In genomic region chr2:178507379-178508014, GRCm38 (mm10) we compare ENCODE assay signal across 8 mouse cellular contexts.
DNase-seq lines count a peak whose midpoint lies in the region; ATAC-seq and TF ChIP-seq lines count a peak whose summit lies in the region.

No protein-coding gene starts in this region.

- H3K9ac ChIP-seq in midbrain, embryonic 15.5 days = no peak overlapping the region

- intact Hi-C loops in left cerebral cortex, postnatal 36 days (cut with DNase I) = loop anchor here (10.0 kb wide), 1 partner anchor 1367 kb away; no protein-coding TSS in a partner anchor

- H3K4me3 ChIP-seq in cerebellum, adult 2 months (replicated peaks; ENCODE audit: insufficient read depth, low read depth, low read length) = no peak overlapping the region
- H3K4me3 ChIP-seq in midbrain, embryonic 15.5 days = no peak overlapping the region
- H3K4me3 ChIP-seq in spleen, adult 2 months (ENCODE audit: extremely low read depth, insufficient read depth, insufficient read length) = no peak overlapping the region

- no peaks in the 10 kb centered on the region for H3K9me3 ChIP-seq in midbrain, embryonic 15.5 days

- 38% methylated on average over 6 of the region's 6 CpGs for WGBS in cerebellum, adult 2 months
- WGBS in midbrain, embryonic 15.5 days = 39% methylated on average over 6 of the region's 6 CpGs
- WGBS in spleen, adult 2 months = 52% methylated on average over 6 of the region's 6 CpGs

- TF ChIP-seq POLR2A in cerebellum, adult 2 months (IDR thresholded peaks at IDR 0.05; ENCODE audit: borderline replicate concordance, insufficient read depth, low read length) = no peak
- TF ChIP-seq POLR2A in spleen, adult 2 months (IDR thresholded peaks at IDR 0.05; ENCODE audit: low read depth, low read length) = no peak

- no peaks in the 10 kb centered on the region for H3K36me3 ChIP-seq in midbrain, embryonic 15.5 days (replicated peaks)
- no peaks in the 10 kb centered on the region for H3K36me3 ChIP-seq in spleen, adult 2 months (ENCODE audit: control insufficient read depth, insufficient read depth, low read length)

- H3K27me3 ChIP-seq in cerebellum, adult 2 months (ENCODE audit: control insufficient read depth, insufficient read depth, low read length) = no peaks in the 10 kb centered on the region
- no peaks in the 10 kb centered on the region for H3K27me3 ChIP-seq in midbrain, embryonic 15.5 days (replicated peaks)
- no peaks in the 10 kb centered on the region for H3K27me3 ChIP-seq in spleen, adult 2 months (ENCODE audit: control insufficient read depth, insufficient read depth, low read length)

- peak; percentile 95 for TF ChIP-seq CTCF in cerebellum, adult 2 months (IDR thresholded peaks at IDR 0.05; ENCODE audit: borderline replicate concordance, insufficient read depth, low read depth, low read length)
- TF ChIP-seq CTCF in spleen, adult 2 months (IDR thresholded peaks at IDR 0.05; ENCODE audit: extremely low read depth, insufficient read depth, insufficient read length, insufficient replicate concordance) = peak; percentile 89; the same call in 1 of the 2 replicates

- H3K4me1 ChIP-seq in cerebellum, adult 2 months (ENCODE audit: control insufficient read depth, insufficient read depth, low read length) = no peaks in the 10 kb centered on the region
- peaks cover 6% of the 10 kb centered on the region for H3K4me1 ChIP-seq in midbrain, embryonic 15.5 days
- peaks cover 12% of the 10 kb centered on the region; the same call in 1 of the 2 replicates for H3K4me1 ChIP-seq in spleen, adult 2 months (ENCODE audit: control insufficient read depth, insufficient read depth, insufficient read length)

- DNase-seq in gastrocnemius, adult 18-20 months (ENCODE audit: low spot score) = peak; percentile 59
- no peak for DNase-seq in gastrocnemius, postnatal 25 days
- DNase-seq in cerebellum, adult 2 months = peak; percentile 56 to 80
- peak; percentile 47 to 86 for DNase-seq in frontal cortex, postnatal 14 days (ENCODE audit: low spot score in 2 of 2)
- DNase-seq in kidney, adult 18-20 months = peak; percentile 74
- DNase-seq in left cerebral cortex, postnatal 36 days (ENCODE audit: low spot score in 2 of 2) = peak; percentile 72 to 74
- DNase-seq in spleen, adult 2 months (ENCODE audit: low read depth in 1 of 2, low spot score in 2 of 2) = peak; percentile 45 to 71

- ATAC-seq in midbrain, embryonic 15.5 days (replicated peaks) = peak; percentile 74

- no peak overlapping the region for H3K27ac ChIP-seq in cerebellum, adult 2 months (ENCODE audit: insufficient read depth, low read length)
- H3K27ac ChIP-seq in midbrain, embryonic 15.5 days = peak overlapping the region; percentile 17; the same call in 1 of the 2 replicates
- H3K27ac ChIP-seq in spleen, adult 2 months (ENCODE audit: insufficient read depth, low read length) = no peak overlapping the region

- H3K4me2 ChIP-seq in midbrain, embryonic 15.5 days = no peak overlapping the region
